Mouse (Mus musculus) kidney, embryonic 15.5 days (tissue): ENCODE results near the gene Rfx8. TPM values are rescaled to one million over a fixed set of nuclear protein-coding genes. Genes with fewer than 3 reads are reported as not detected.
A peak's percentile ranks its signal among the peaks of the same experiment; 100 is the strongest.

Experiments
- ATAC-seq: fragments of 200-750 bp; cut with Nextera tagmentation; replicated peaks from 2 replicates; pipeline ENCODE4 v1.8.0; 2017; ENCODE audit warnings: moderate TSS enrichment; ENCODE audit not compliant: low FRiP score
- H3K27ac ChIP-seq: fragments of 300-500 bp; sonication (generic); 2 replicates; pipeline ENCODE4 v1.5.1; 2015; ENCODE audit warnings: mild to moderate bottlenecking, inconsistent platforms
- H3K27me3 ChIP-seq: fragments of 300-500 bp; sonication (generic); 2 replicates; pipeline ENCODE4 v1.6.1; 2015; ENCODE audit warnings: inconsistent platforms
- H3K36me3 ChIP-seq: fragments of 300-500 bp; sonication (generic); 2 replicates; pipeline ENCODE4 v1.6.1; 2015; ENCODE audit warnings: inconsistent platforms
- H3K4me1 ChIP-seq: fragments of 300-500 bp; sonication (generic); 2 replicates; pipeline ENCODE4 v1.6.1; 2015; ENCODE audit warnings: inconsistent platforms
- H3K4me2 ChIP-seq: fragments of 300-500 bp; sonication (generic); 2 replicates; pipeline ENCODE4 v1.6.1; 2015; ENCODE audit warnings: moderate library complexity, mild to moderate bottlenecking, inconsistent platforms
- H3K4me3 ChIP-seq: fragments of 300-500 bp; sonication (generic); replicated peaks from 2 replicates; pipeline ENCODE4 v1.5.1; 2015; ENCODE audit warnings: mild to moderate bottlenecking, inconsistent platforms
- H3K9ac ChIP-seq: fragments of 300-500 bp; sonication (generic); 2 replicates; pipeline ENCODE4 v1.6.1; 2015; ENCODE audit warnings: mild to moderate bottlenecking, inconsistent platforms
- H3K9me3 ChIP-seq: fragments of 300-500 bp; sonication (generic); replicated peaks from 2 replicates; pipeline ENCODE4 v1.6.1; 2016; ENCODE audit warnings: inconsistent platforms
- WGBS: fragments of 180-500 bp; shearing (Covaris S2); methylation state at CpG from one replicate; pipeline ENCODE4 v1.1.7; 2015; ENCODE audit warnings: mixed read lengths; 5-methylcytosine and 5-hydroxymethylcytosine counted together
- polyA plus RNA-seq: library from polyadenylated mRNA; unstranded; fragments of >200 nt; fragmentation: Nextera tagmentation; extraction: Ambion mirVana; gene quantifications from 2 replicates; pipeline ENCODE4 v1.2.1, GENCODE M21; 2015

Rfx8 gene
- polyA plus RNA-seq, 1 experiment from 2014 or later: 0.51 TPM

- no peak overlapping the region for H3K9ac ChIP-seq
- no peaks in the 10 kb centered on the region for H3K27me3 ChIP-seq
- no peak overlapping the region for H3K4me2 ChIP-seq
- no peak overlapping the region for H3K4me3 ChIP-seq
- H3K9me3 ChIP-seq: no peaks in the 10 kb centered on the region
- 79% methylated on average over 13 of the region's 13 CpGs for WGBS
- no peak overlapping the region for H3K27ac ChIP-seq
- ATAC-seq: no peak
- H3K36me3 ChIP-seq: no peaks in the 10 kb centered on the region
- peaks cover 26% of the 10 kb centered on the region for H3K4me1 ChIP-seq
Measured at GRCm38 (mm10) chr1:39754224-39754957, 33.6 kb upstream of the Rfx8 start.

GRCm38 (mm10) chr1:39751537-39751936 lies 30.7 kb upstream of the Rfx8 start:
- H3K9me3 ChIP-seq: no peaks in the 10 kb centered on the region
- no peak overlapping the region for H3K9ac ChIP-seq
- H3K36me3 ChIP-seq: no peaks in the 10 kb centered on the region
- no peak overlapping the region for H3K4me2 ChIP-seq
- ATAC-seq: no peak
- peaks cover 25% of the 10 kb centered on the region for H3K4me1 ChIP-seq
- 78% methylated on average over 6 of the region's 6 CpGs for WGBS
- no peak overlapping the region for H3K27ac ChIP-seq
- no peaks in the 10 kb centered on the region for H3K27me3 ChIP-seq
- no peak overlapping the region for H3K4me3 ChIP-seq

GRCm38 (mm10) chr1:39749664-39750063 lies 28.9 kb upstream of the Rfx8 start:
- 0 out of 2 replicates have a peak, but pooled peaks have one; percentile 44 for ATAC-seq
- Histone ChIP-seq H3K9me3 (no peaks in the 10 kb centered on the region), H3K4me3 (no peak overlapping the region), H3K9ac (no peak overlapping the region), H3K36me3 (no peaks in the 10 kb centered on the region), H3K27ac (peak overlapping the region; percentile 45), H3K4me2 (no peak overlapping the region), H3K4me1 (peaks cover 28% of the 10 kb centered on the region), H3K27me3 (no peaks in the 10 kb centered on the region)
- 11% methylated on average over 3 of the region's 3 CpGs for WGBS

DNA sequence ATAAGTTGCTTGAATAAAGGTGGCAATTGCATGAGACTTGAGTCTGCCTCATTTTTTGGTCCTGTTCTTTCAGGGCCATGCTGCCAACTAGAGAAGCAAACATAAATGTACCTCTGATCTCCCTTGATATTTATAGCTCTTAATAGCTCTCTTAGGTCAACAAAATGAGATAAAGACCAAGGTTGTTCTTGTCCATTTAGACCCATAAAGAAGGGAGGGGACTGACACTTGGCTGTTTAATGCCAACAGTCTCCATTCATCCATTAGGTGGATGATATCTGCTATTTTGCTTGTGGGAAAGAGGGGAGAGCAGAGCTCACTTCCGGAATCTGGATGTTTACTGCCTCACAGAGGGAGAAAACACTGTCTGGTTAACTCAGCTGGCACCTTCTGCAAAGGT lies 28.4 kb upstream of the Rfx8 start:
- ATAC-seq: no peak
- peaks cover 28% of the 10 kb centered on the region for H3K4me1 ChIP-seq
- no peak overlapping the region for H3K4me2 ChIP-seq
- WGBS: 26% methylated on average over 1 of the region's 1 CpGs
- H3K36me3 ChIP-seq: no peaks in the 10 kb centered on the region
- H3K27ac ChIP-seq: peak overlapping the region; percentile 45
- H3K9ac ChIP-seq: no peak overlapping the region
- no peaks in the 10 kb centered on the region for H3K9me3 ChIP-seq
- no peaks in the 10 kb centered on the region for H3K27me3 ChIP-seq
- H3K4me3 ChIP-seq: no peak overlapping the region

DNA sequence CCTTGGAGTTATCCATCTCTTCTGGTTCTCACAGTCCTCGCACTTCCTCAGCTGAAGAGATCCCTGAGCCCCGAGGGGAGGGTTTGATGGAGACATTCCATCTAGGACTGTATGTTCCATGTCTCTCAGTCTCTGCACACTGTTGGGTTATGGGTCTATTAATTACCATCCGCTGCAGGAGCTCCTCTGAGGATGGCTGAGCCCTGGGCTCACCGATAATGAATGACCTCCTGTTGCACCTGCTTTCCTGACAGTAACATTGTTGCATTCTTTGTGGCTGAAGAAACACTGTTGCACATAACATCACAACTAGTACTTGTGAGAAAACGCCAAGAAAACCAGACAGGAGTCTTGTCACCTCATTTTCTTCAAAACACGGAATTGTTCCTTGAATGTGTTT lies 27.9 kb upstream of the Rfx8 start:
- no peaks in the 10 kb centered on the region for H3K36me3 ChIP-seq
- H3K4me1 ChIP-seq: peaks cover 28% of the 10 kb centered on the region
- no peak overlapping the region for H3K27ac ChIP-seq
- H3K27me3 ChIP-seq: no peaks in the 10 kb centered on the region
- no peak overlapping the region for H3K9ac ChIP-seq
- no peak for ATAC-seq
- WGBS: 51% methylated on average over 6 of the region's 6 CpGs
- no peak overlapping the region for H3K4me3 ChIP-seq
- no peaks in the 10 kb centered on the region for H3K9me3 ChIP-seq
- H3K4me2 ChIP-seq: no peak overlapping the region

GRCm38 (mm10) chr1:39746464-39746863 lies 25.7 kb upstream of the Rfx8 start:
- no peak overlapping the region for H3K4me3 ChIP-seq
- H3K9ac ChIP-seq: no peak overlapping the region
- peaks cover 34% of the 10 kb centered on the region for H3K4me1 ChIP-seq
- WGBS: 30% methylated on average over 7 of the region's 7 CpGs
- peak overlapping the region; percentile 64 for H3K27ac ChIP-seq
- H3K4me2 ChIP-seq: no peak overlapping the region
- ATAC-seq: no peak
- no peaks in the 10 kb centered on the region for H3K36me3 ChIP-seq
- no peaks in the 10 kb centered on the region for H3K9me3 ChIP-seq
- H3K27me3 ChIP-seq: no peaks in the 10 kb centered on the region

GRCm38 (mm10) chr1:39740948-39741347 lies 20.2 kb upstream of the Rfx8 start:
- WGBS: 26% methylated on average over 7 of the region's 7 CpGs
- 0 out of 2 replicates have a peak, but pooled peaks have one; percentile 23 for ATAC-seq

DNA sequence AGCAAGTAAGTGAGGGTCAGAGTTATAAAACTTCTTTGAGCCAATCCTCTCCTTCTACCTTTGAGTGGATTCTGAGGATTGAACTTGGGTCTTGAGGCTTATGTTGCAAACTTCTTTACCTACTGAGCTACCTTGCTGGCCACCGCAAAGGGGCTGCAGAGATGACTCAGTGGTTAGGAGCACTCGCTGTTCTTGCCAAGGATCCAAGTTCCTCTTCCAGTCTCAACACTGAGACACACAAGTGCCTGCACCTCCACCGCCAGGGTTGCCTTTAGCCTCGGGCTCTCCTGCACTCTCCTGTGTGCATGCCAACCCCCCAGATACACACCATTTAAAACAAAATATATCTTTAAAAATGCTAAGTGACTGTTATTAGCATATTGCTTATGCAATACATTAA lies 19.2 kb upstream of the Rfx8 start:
- Histone ChIP-seq H3K4me2 (no peak overlapping the region), H3K4me3 (no peak overlapping the region), H3K4me1 (peaks cover 37% of the 10 kb centered on the region), H3K36me3 (no peaks in the 10 kb centered on the region), H3K27me3 (no peaks in the 10 kb centered on the region), H3K9ac (no peak overlapping the region), H3K9me3 (no peaks in the 10 kb centered on the region), H3K27ac (no peak overlapping the region)
- no peak for ATAC-seq
- 80% methylated on average over 4 of the region's 4 CpGs for WGBS

More at GRCm38 (mm10) chr1:39740948-39741347, 20.2 kb upstream of the Rfx8 start:
- Histone ChIP-seq H3K27me3 (no peaks in the 10 kb centered on the region), H3K9ac (no peak overlapping the region), H3K27ac (peak overlapping the region; percentile 34; the same call in 1 of the 2 replicates), H3K9me3 (no peaks in the 10 kb centered on the region), H3K4me2 (no peak overlapping the region), H3K4me3 (no peak overlapping the region), H3K36me3 (no peaks in the 10 kb centered on the region), H3K4me1 (peaks cover 31% of the 10 kb centered on the region)

DNA sequence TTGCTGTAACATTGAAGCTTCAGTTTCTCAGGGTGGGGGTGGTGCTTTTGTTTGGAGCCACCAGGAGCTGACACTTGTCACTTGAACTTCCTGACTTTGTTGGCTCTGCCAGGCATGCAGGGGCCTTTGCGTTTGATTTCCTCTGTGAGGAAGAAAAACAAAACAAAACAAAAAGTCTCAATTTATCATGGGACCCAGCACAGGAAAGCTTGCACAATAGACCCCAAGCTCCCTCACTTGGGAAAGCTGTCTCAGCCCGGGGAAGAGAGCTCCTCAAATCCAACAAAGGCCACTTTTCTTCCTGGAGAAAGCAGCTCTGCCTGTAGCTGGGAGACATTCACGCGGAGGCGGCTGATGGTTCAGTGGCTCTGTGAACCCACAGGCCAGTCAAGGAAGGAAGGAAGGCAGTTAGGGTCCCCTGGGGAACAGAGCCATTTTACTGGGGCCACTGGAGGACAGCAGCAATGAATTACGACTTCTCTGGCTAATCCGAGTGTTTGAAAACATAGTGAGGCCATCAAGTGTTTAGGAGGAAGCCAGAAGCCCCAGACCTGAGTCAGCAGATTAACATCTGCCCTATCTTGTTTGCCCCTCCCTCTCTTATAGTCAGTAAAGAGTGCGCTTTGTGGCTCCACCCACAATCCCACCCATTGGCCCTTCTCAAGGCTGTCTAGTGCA lies 15.3 kb upstream of the Rfx8 start:
- no peaks in the 10 kb centered on the region for H3K27me3 ChIP-seq
- H3K27ac ChIP-seq: peak overlapping the region; percentile 89
- H3K4me3 ChIP-seq: no peak overlapping the region
- H3K36me3 ChIP-seq: no peaks in the 10 kb centered on the region
- 9% methylated on average over 8 of the region's 8 CpGs for WGBS
- no peak overlapping the region for H3K9ac ChIP-seq
- peaks cover 43% of the 10 kb centered on the region for H3K4me1 ChIP-seq
- H3K9me3 ChIP-seq: no peaks in the 10 kb centered on the region
- ATAC-seq: peak; percentile 86
- H3K4me2 ChIP-seq: 0 out of 2 replicates have a peak overlapping the region, but pooled peaks have one; percentile 17

- no peak overlapping the region for H3K9ac ChIP-seq
- no peak overlapping the region for H3K4me2 ChIP-seq
- WGBS: 65% methylated on average over 2 of the region's 2 CpGs
- no peaks in the 10 kb centered on the region for H3K9me3 ChIP-seq
- peak overlapping the region; percentile 89 for H3K27ac ChIP-seq
- no peaks in the 10 kb centered on the region for H3K36me3 ChIP-seq
- H3K27me3 ChIP-seq: no peaks in the 10 kb centered on the region
- no peak overlapping the region for H3K4me3 ChIP-seq
- ATAC-seq: no peak
- H3K4me1 ChIP-seq: peaks cover 41% of the 10 kb centered on the region
Measured at GRCm38 (mm10) chr1:39735493-39735892, 14.7 kb upstream of the Rfx8 start.

- no peaks in the 10 kb centered on the region for H3K36me3 ChIP-seq
- H3K27me3 ChIP-seq: no peaks in the 10 kb centered on the region
- ATAC-seq: no peak
- no peak overlapping the region for H3K9ac ChIP-seq
- H3K27ac ChIP-seq: peak overlapping the region; percentile 89
- peaks cover 35% of the 10 kb centered on the region for H3K4me1 ChIP-seq
- no peak overlapping the region for H3K4me2 ChIP-seq
- H3K4me3 ChIP-seq: no peak overlapping the region
- 81% methylated on average over 6 of the region's 6 CpGs for WGBS
- no peaks in the 10 kb centered on the region for H3K9me3 ChIP-seq
Measured at GRCm38 (mm10) chr1:39734881-39735280, 14.1 kb upstream of the Rfx8 start.

DNA sequence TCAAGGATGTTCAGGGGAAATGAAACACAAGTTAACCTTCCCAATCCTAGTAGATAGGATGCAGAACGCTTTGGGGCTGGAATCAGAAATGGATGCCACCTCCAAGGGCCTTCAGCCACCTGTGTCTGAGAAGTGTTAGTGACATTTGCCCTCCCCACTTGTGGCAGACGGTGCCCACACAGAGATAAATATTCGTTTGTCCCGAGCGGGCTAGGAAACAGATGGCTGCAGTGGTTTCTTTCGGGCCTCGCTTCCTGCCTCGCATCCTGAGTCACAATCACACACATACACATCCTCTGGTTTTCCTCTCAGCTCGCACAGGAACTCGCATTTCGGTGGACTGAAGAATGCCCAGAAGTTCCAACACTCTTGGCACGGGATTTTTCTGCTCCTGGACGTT lies 13.5 kb upstream of the Rfx8 start:
- Histone ChIP-seq H3K4me3 (no peak overlapping the region), H3K9ac (no peak overlapping the region), H3K4me1 (peaks cover 34% of the 10 kb centered on the region), H3K36me3 (no peaks in the 10 kb centered on the region), H3K9me3 (no peaks in the 10 kb centered on the region), H3K27me3 (no peaks in the 10 kb centered on the region), H3K4me2 (no peak overlapping the region), H3K27ac (peak overlapping the region; percentile 89)
- 73% methylated on average over 13 of the region's 13 CpGs for WGBS
- no peak for ATAC-seq
